Mouse (Mus musculus): ENCODE results near the gene Gm9803. TPM values are rescaled to one million over a fixed set of nuclear protein-coding genes. Genes with fewer than 3 reads are reported as not detected.

Gene Gm9803
- polyA plus RNA-seq, 1 experiment from 2014 or later: 15.9 TPM

DNA sequence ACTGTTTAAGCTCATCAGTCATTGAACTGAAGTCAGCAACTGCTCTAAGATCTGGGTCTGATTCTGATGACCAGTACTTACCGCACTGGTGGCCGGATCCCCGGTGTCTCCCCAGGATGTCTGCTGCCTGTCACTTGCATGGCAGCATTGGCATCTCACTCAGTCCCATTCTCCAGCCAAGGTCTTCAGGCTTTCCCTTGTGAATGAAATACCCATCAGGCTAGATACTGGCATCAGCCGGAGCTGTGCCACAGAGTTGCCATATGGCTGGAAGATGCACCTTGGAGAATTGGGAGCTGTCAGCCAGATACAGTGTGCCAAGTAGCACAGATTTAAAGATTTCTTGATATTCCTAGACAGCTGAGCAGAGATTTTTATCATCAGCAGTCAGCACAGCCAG, 21.3 kb upstream of the Gm9803 start:
- Histone ChIP-seq H3K4me2 (no peak overlapping the region), H3K9ac (ENCODE audit: low read length) (no peak overlapping the region), H3K27me3 (ENCODE audit: control insufficient read depth, insufficient read depth, low read length) (no peaks in the 10 kb centered on the region), H3K4me1 (ENCODE audit: control insufficient read depth, insufficient read depth, low read length) (no peaks in the 10 kb centered on the region), H3K36me3 (ENCODE audit: control insufficient read depth, insufficient read depth, low read length) (peaks cover 10% of the 10 kb centered on the region), H3K9me3 (ENCODE audit: control insufficient read depth, low read length) (no peaks in the 10 kb centered on the region), H3K27ac (ENCODE audit: low read depth, low read length) (no peak overlapping the region), H3K4me3 (ENCODE audit: low read depth, low read length) (no peak overlapping the region)
- WGBS: 96% methylated on average over 4 of the region's 4 CpGs
- DNase-seq (ENCODE audit: low spot score, missing footprints): no peak
- no peak for ATAC-seq (ENCODE audit: low FRiP score)

GRCm38 (mm10) chr10:43504291-43504690, 19.6 kb upstream of the Gm9803 start:
- H3K4me2 ChIP-seq: no peak overlapping the region
- no peak overlapping the region for H3K4me3 ChIP-seq (ENCODE audit: low read depth, low read length)
- no peak for DNase-seq (ENCODE audit: low spot score, missing footprints)
- H3K27me3 ChIP-seq (ENCODE audit: control insufficient read depth, insufficient read depth, low read length): no peaks in the 10 kb centered on the region
- peaks cover 2% of the 10 kb centered on the region; the same call in 1 of the 2 replicates for H3K36me3 ChIP-seq (ENCODE audit: control insufficient read depth, insufficient read depth, low read length)
- H3K9ac ChIP-seq (ENCODE audit: low read length): no peak overlapping the region
- H3K9me3 ChIP-seq (ENCODE audit: control insufficient read depth, low read length): no peaks in the 10 kb centered on the region
- 81% methylated on average over 1 of the region's 1 CpGs for WGBS
- no peak overlapping the region for H3K27ac ChIP-seq (ENCODE audit: low read depth, low read length)
- no peaks in the 10 kb centered on the region for H3K4me1 ChIP-seq (ENCODE audit: control insufficient read depth, insufficient read depth, low read length)
- no peak for ATAC-seq (ENCODE audit: low FRiP score)

- no peak for DNase-seq (ENCODE audit: low spot score, missing footprints)
- ATAC-seq (ENCODE audit: low FRiP score): no peak
- no peak overlapping the region for H3K4me2 ChIP-seq
- 76% methylated on average over 4 of the region's 4 CpGs for whole genome bisulfite sequencing
- H3K4me3 ChIP-seq (ENCODE audit: low read depth, low read length): no peak overlapping the region
- H3K27me3 ChIP-seq (ENCODE audit: control insufficient read depth, insufficient read depth, low read length): no peaks in the 10 kb centered on the region
- H3K9me3 ChIP-seq (ENCODE audit: control insufficient read depth, low read length): no peaks in the 10 kb centered on the region
- H3K4me1 ChIP-seq (ENCODE audit: control insufficient read depth, insufficient read depth, low read length): no peaks in the 10 kb centered on the region
- H3K36me3 ChIP-seq (ENCODE audit: control insufficient read depth, insufficient read depth, low read length): peaks cover 20% of the 10 kb centered on the region
- no peak overlapping the region for H3K27ac ChIP-seq (ENCODE audit: low read depth, low read length)
- no peak overlapping the region for H3K9ac ChIP-seq (ENCODE audit: low read length)
Observed at GRCm38 (mm10) chr10:43507051-43507450, 16.8 kb upstream of the Gm9803 start.

GRCm38 (mm10) chr10:43509228-43509627, 14.7 kb upstream of the Gm9803 start:
- Histone ChIP-seq H3K9me3 (ENCODE audit: control insufficient read depth, low read length) (no peaks in the 10 kb centered on the region), H3K27ac (ENCODE audit: low read depth, low read length) (no peak overlapping the region), H3K4me1 (ENCODE audit: control insufficient read depth, insufficient read depth, low read length) (no peaks in the 10 kb centered on the region), H3K9ac (ENCODE audit: low read length) (no peak overlapping the region), H3K36me3 (ENCODE audit: control insufficient read depth, insufficient read depth, low read length) (peaks cover 18% of the 10 kb centered on the region), H3K27me3 (ENCODE audit: control insufficient read depth, insufficient read depth, low read length) (no peaks in the 10 kb centered on the region), H3K4me3 (ENCODE audit: low read depth, low read length) (no peak overlapping the region), H3K4me2 (no peak overlapping the region)
- ATAC-seq (ENCODE audit: low FRiP score): no peak
- WGBS: 94% methylated on average over 7 of the region's 7 CpGs
- no peak for DNase-seq (ENCODE audit: low spot score, missing footprints)

GRCm38 (mm10) chr10:43512976-43513375, 10.9 kb upstream of the Gm9803 start:
- no peak for DNase-seq (ENCODE audit: low spot score, missing footprints)
- H3K36me3 ChIP-seq (ENCODE audit: control insufficient read depth, insufficient read depth, low read length): peaks cover 18% of the 10 kb centered on the region
- H3K9me3 ChIP-seq (ENCODE audit: control insufficient read depth, low read length): no peaks in the 10 kb centered on the region
- H3K27me3 ChIP-seq (ENCODE audit: control insufficient read depth, insufficient read depth, low read length): no peaks in the 10 kb centered on the region
- H3K4me1 ChIP-seq (ENCODE audit: control insufficient read depth, insufficient read depth, low read length): no peaks in the 10 kb centered on the region
- ATAC-seq (ENCODE audit: low FRiP score): no peak
- H3K9ac ChIP-seq (ENCODE audit: low read length): no peak overlapping the region
- H3K4me3 ChIP-seq (ENCODE audit: low read depth, low read length): no peak overlapping the region
- WGBS: 94% methylated on average over 10 of the region's 10 CpGs
- H3K27ac ChIP-seq (ENCODE audit: low read depth, low read length): no peak overlapping the region
- no peak overlapping the region for H3K4me2 ChIP-seq

GRCm38 (mm10) chr10:43516992-43517660, 6.8 kb upstream of the Gm9803 start:
- no peak overlapping the region for H3K4me2 ChIP-seq
- ATAC-seq (ENCODE audit: low FRiP score) (no peak), DNase-seq (ENCODE audit: low spot score, missing footprints) (no peak)
- H3K36me3 ChIP-seq (ENCODE audit: control insufficient read depth, insufficient read depth, low read length): no peaks in the 10 kb centered on the region
- 82% methylated on average over 6 of the region's 6 CpGs for WGBS
- no peak overlapping the region for H3K27ac ChIP-seq (ENCODE audit: low read depth, low read length)
- H3K4me3 ChIP-seq (ENCODE audit: low read depth, low read length): no peak overlapping the region
- H3K9ac ChIP-seq (ENCODE audit: low read length): no peak overlapping the region
- H3K4me1 ChIP-seq (ENCODE audit: control insufficient read depth, insufficient read depth, low read length): no peaks in the 10 kb centered on the region
- H3K27me3 ChIP-seq (ENCODE audit: control insufficient read depth, insufficient read depth, low read length): no peaks in the 10 kb centered on the region
- H3K9me3 ChIP-seq (ENCODE audit: control insufficient read depth, low read length): no peaks in the 10 kb centered on the region

- ATAC-seq (ENCODE audit: low FRiP score) (no peak), DNase-seq (ENCODE audit: low spot score, missing footprints) (no peak)
- 72% methylated on average over 4 of the region's 4 CpGs for whole genome bisulfite sequencing
- Histone ChIP-seq H3K9ac (ENCODE audit: low read length) (no peak overlapping the region), H3K4me2 (no peak overlapping the region), H3K9me3 (ENCODE audit: control insufficient read depth, low read length) (no peaks in the 10 kb centered on the region), H3K4me3 (ENCODE audit: low read depth, low read length) (no peak overlapping the region), H3K4me1 (ENCODE audit: control insufficient read depth, insufficient read depth, low read length) (no peaks in the 10 kb centered on the region), H3K27ac (ENCODE audit: low read depth, low read length) (no peak overlapping the region), H3K36me3 (ENCODE audit: control insufficient read depth, insufficient read depth, low read length) (no peaks in the 10 kb centered on the region), H3K27me3 (ENCODE audit: control insufficient read depth, insufficient read depth, low read length) (no peaks in the 10 kb centered on the region)
Observed at GRCm38 (mm10) chr10:43517836-43518235, 6.0 kb upstream of the Gm9803 start.

GRCm38 (mm10) chr10:43518368-43518767, 5.5 kb upstream of the Gm9803 start:
- ATAC-seq (ENCODE audit: low FRiP score) (no peak), DNase-seq (ENCODE audit: low spot score, missing footprints) (no peak)
- no peak overlapping the region for H3K9ac ChIP-seq (ENCODE audit: low read length)
- no peaks in the 10 kb centered on the region for H3K9me3 ChIP-seq (ENCODE audit: control insufficient read depth, low read length)
- H3K27me3 ChIP-seq (ENCODE audit: control insufficient read depth, insufficient read depth, low read length): no peaks in the 10 kb centered on the region
- no peak overlapping the region for H3K27ac ChIP-seq (ENCODE audit: low read depth, low read length)
- WGBS: 84% methylated on average over 13 of the region's 13 CpGs
- no peak overlapping the region for H3K4me2 ChIP-seq
- no peaks in the 10 kb centered on the region for H3K4me1 ChIP-seq (ENCODE audit: control insufficient read depth, insufficient read depth, low read length)
- H3K36me3 ChIP-seq (ENCODE audit: control insufficient read depth, insufficient read depth, low read length): no peaks in the 10 kb centered on the region
- H3K4me3 ChIP-seq (ENCODE audit: low read depth, low read length): no peak overlapping the region

DNA sequence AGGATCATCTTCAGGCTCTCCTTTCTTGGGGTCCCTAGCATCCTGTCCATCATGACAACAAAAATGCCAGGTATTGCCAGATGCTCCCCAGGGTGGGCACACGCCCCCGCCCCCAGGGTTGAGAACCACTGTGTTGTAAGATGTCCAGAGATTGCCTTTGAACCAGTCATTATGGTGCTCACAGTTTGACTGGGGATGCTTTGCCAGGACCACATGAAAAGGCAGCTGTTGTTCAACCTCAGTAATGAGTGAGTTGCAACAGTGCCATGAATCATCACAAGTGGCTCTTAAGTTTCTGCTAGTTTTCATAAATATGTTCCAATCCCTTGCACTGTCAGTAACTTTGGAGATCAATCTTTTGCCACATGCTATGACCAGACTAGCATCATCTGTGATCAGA, 3.9 kb upstream of the Gm9803 start:
- Histone ChIP-seq H3K9me3 (ENCODE audit: control insufficient read depth, low read length) (no peaks in the 10 kb centered on the region), H3K9ac (ENCODE audit: low read length) (no peak overlapping the region), H3K4me1 (ENCODE audit: control insufficient read depth, insufficient read depth, low read length) (no peaks in the 10 kb centered on the region), H3K27me3 (ENCODE audit: control insufficient read depth, insufficient read depth, low read length) (no peaks in the 10 kb centered on the region), H3K36me3 (ENCODE audit: control insufficient read depth, insufficient read depth, low read length) (no peaks in the 10 kb centered on the region; the same call in 1 of the 2 replicates), H3K4me3 (ENCODE audit: low read depth, low read length) (no peak overlapping the region), H3K27ac (ENCODE audit: low read depth, low read length) (no peak overlapping the region), H3K4me2 (no peak overlapping the region)
- no peak for ATAC-seq (ENCODE audit: low FRiP score)
- WGBS: 98% methylated on average over 2 of the region's 2 CpGs
- DNase-seq (ENCODE audit: low spot score, missing footprints): no peak

Measured in midbrain, embryonic 11.5 days (tissue).